Mouse (Mus musculus) kidney, embryonic 15.5 days (tissue): ENCODE measurements around the gene Rnf135. TPM values are rescaled to one million over a fixed set of nuclear protein-coding genes. Genes with fewer than 3 reads are reported as not detected.
"Not testable (repeated sequence)": the region's sequence is repeated elsewhere in the genome, so short reads cannot be mapped to it uniquely, and the experiment has no call there.

Experiments
- ATAC-seq: fragments of 200-750 bp; cut with Nextera tagmentation; replicated peaks from 2 replicates; pipeline ENCODE4 v1.8.0; 2017; ENCODE audit warnings: moderate TSS enrichment; ENCODE audit not compliant: low FRiP score
- H3K27ac ChIP-seq: fragments of 300-500 bp; sonication (generic); 2 replicates; pipeline ENCODE4 v1.5.1; 2015; ENCODE audit warnings: mild to moderate bottlenecking, inconsistent platforms
- H3K27me3 ChIP-seq: fragments of 300-500 bp; sonication (generic); 2 replicates; pipeline ENCODE4 v1.6.1; 2015; ENCODE audit warnings: inconsistent platforms
- H3K36me3 ChIP-seq: fragments of 300-500 bp; sonication (generic); 2 replicates; pipeline ENCODE4 v1.6.1; 2015; ENCODE audit warnings: inconsistent platforms
- H3K4me1 ChIP-seq: fragments of 300-500 bp; sonication (generic); 2 replicates; pipeline ENCODE4 v1.6.1; 2015; ENCODE audit warnings: inconsistent platforms
- H3K4me2 ChIP-seq: fragments of 300-500 bp; sonication (generic); 2 replicates; pipeline ENCODE4 v1.6.1; 2015; ENCODE audit warnings: moderate library complexity, mild to moderate bottlenecking, inconsistent platforms
- H3K4me3 ChIP-seq: fragments of 300-500 bp; sonication (generic); replicated peaks from 2 replicates; pipeline ENCODE4 v1.5.1; 2015; ENCODE audit warnings: mild to moderate bottlenecking, inconsistent platforms
- H3K9ac ChIP-seq: fragments of 300-500 bp; sonication (generic); 2 replicates; pipeline ENCODE4 v1.6.1; 2015; ENCODE audit warnings: mild to moderate bottlenecking, inconsistent platforms
- H3K9me3 ChIP-seq: fragments of 300-500 bp; sonication (generic); replicated peaks from 2 replicates; pipeline ENCODE4 v1.6.1; 2016; ENCODE audit warnings: inconsistent platforms
- WGBS: fragments of 180-500 bp; shearing (Covaris S2); methylation state at CpG from one replicate; pipeline ENCODE4 v1.1.7; 2015; ENCODE audit warnings: mixed read lengths; 5-methylcytosine and 5-hydroxymethylcytosine counted together
- polyA plus RNA-seq: library from polyadenylated mRNA; unstranded; fragments of >200 nt; fragmentation: Nextera tagmentation; extraction: Ambion mirVana; gene quantifications from 2 replicates; pipeline ENCODE4 v1.2.1, GENCODE M21; 2015

Rnf135 gene
- polyA plus RNA-seq, 1 experiment from 2014 or later: 11.6 TPM

GRCm38 (mm10) chr11:80164224-80164623 is 19.4 kb upstream of the Rnf135 start:
- Histone ChIP-seq H3K4me2 (no peak overlapping the region), H3K9me3 (no peaks in the 10 kb centered on the region), H3K27ac (no peak overlapping the region), H3K4me1 (peaks cover 7% of the 10 kb centered on the region), H3K36me3 (no peaks in the 10 kb centered on the region), H3K4me3 (no peak overlapping the region), H3K27me3 (no peaks in the 10 kb centered on the region), H3K9ac (no peak overlapping the region)
- peak; percentile 70; the same call in 1 of the 2 replicates for ATAC-seq
- 40% methylated on average over 2 of the region's 2 CpGs for WGBS

- H3K27me3 ChIP-seq: no peaks in the 10 kb centered on the region
- H3K9ac ChIP-seq: no peak overlapping the region
- no peak overlapping the region for H3K27ac ChIP-seq
- WGBS: 88% methylated on average over 9 of the region's 9 CpGs
- no peaks in the 10 kb centered on the region for H3K36me3 ChIP-seq
- no peaks in the 10 kb centered on the region for H3K9me3 ChIP-seq
- peaks cover 7% of the 10 kb centered on the region for H3K4me1 ChIP-seq
- H3K4me3 ChIP-seq: no peak overlapping the region
- no peak overlapping the region for H3K4me2 ChIP-seq
- ATAC-seq: no peak
Measured at GRCm38 (mm10) chr11:80168121-80168520, 15.5 kb upstream of the Rnf135 start.

GRCm38 (mm10) chr11:80168611-80169249 is 14.9 kb upstream of the Rnf135 start:
- Histone ChIP-seq H3K27ac (no peak overlapping the region), H3K4me3 (no peak overlapping the region), H3K4me2 (no peak overlapping the region), H3K9me3 (no peaks in the 10 kb centered on the region), H3K36me3 (no peaks in the 10 kb centered on the region), H3K27me3 (no peaks in the 10 kb centered on the region), H3K4me1 (peaks cover 3% of the 10 kb centered on the region), H3K9ac (no peak overlapping the region)
- no peak for ATAC-seq
- 80% methylated on average over 4 of the region's 4 CpGs for WGBS

- no peaks in the 10 kb centered on the region for H3K27me3 ChIP-seq
- H3K27ac ChIP-seq: no peak overlapping the region
- H3K9me3 ChIP-seq: no peaks in the 10 kb centered on the region
- no peaks in the 10 kb centered on the region for H3K4me1 ChIP-seq
- H3K4me2 ChIP-seq: no peak overlapping the region
- H3K4me3 ChIP-seq: no peak overlapping the region
- WGBS: 81% methylated on average over 3 of the region's 3 CpGs
- no peaks in the 10 kb centered on the region for H3K36me3 ChIP-seq
- ATAC-seq: no peak
- H3K9ac ChIP-seq: no peak overlapping the region
Measured at GRCm38 (mm10) chr11:80169629-80170028, 14.0 kb upstream of the Rnf135 start.

- H3K36me3 ChIP-seq: no peaks in the 10 kb centered on the region
- H3K4me1 ChIP-seq: no peaks in the 10 kb centered on the region
- 76% methylated on average over 5 of the region's 5 CpGs for WGBS
- H3K4me2 ChIP-seq: no peak overlapping the region
- no peak for ATAC-seq
- no peak overlapping the region for H3K9ac ChIP-seq
- H3K4me3 ChIP-seq: no peak overlapping the region
- H3K27me3 ChIP-seq: no peaks in the 10 kb centered on the region
- H3K27ac ChIP-seq: no peak overlapping the region
- no peaks in the 10 kb centered on the region for H3K9me3 ChIP-seq
Measured at GRCm38 (mm10) chr11:80170351-80170750, 13.3 kb upstream of the Rnf135 start.

- no peak overlapping the region for H3K27ac ChIP-seq
- no peaks in the 10 kb centered on the region for H3K9me3 ChIP-seq
- peaks cover under 1% of the 10 kb centered on the region; the same call in 1 of the 2 replicates for H3K4me1 ChIP-seq
- no peak for ATAC-seq
- H3K4me3 ChIP-seq: no peak overlapping the region
- no peak overlapping the region for H3K4me2 ChIP-seq
- H3K9ac ChIP-seq: no peak overlapping the region
- no peaks in the 10 kb centered on the region for H3K36me3 ChIP-seq
- 72% methylated on average over 4 of the region's 4 CpGs for WGBS
- H3K27me3 ChIP-seq: no peaks in the 10 kb centered on the region
Measured at GRCm38 (mm10) chr11:80171884-80172283, 11.8 kb upstream of the Rnf135 start.

GRCm38 (mm10) chr11:80173963-80174670 is 9.5 kb upstream of the Rnf135 start:
- ATAC-seq: no peak
- no peak overlapping the region for H3K9ac ChIP-seq
- no peaks in the 10 kb centered on the region for H3K27me3 ChIP-seq
- peaks cover 9% of the 10 kb centered on the region; the same call in 1 of the 2 replicates for H3K4me1 ChIP-seq
- H3K9me3 ChIP-seq: no peaks in the 10 kb centered on the region
- H3K4me2 ChIP-seq: no peak overlapping the region
- H3K4me3 ChIP-seq: no peak overlapping the region
- no peaks in the 10 kb centered on the region for H3K36me3 ChIP-seq
- H3K27ac ChIP-seq: no peak overlapping the region
- WGBS: 81% methylated on average over 11 of the region's 11 CpGs

- H3K27ac ChIP-seq: no peak overlapping the region
- no peaks in the 10 kb centered on the region for H3K27me3 ChIP-seq
- H3K4me2 ChIP-seq: no peak overlapping the region
- no peak overlapping the region for H3K9ac ChIP-seq
- no peaks in the 10 kb centered on the region for H3K9me3 ChIP-seq
- H3K4me3 ChIP-seq: no peak overlapping the region
- ATAC-seq: no peak
- peaks cover 9% of the 10 kb centered on the region; the same call in 1 of the 2 replicates for H3K4me1 ChIP-seq
- WGBS: 71% methylated on average over 11 of the region's 11 CpGs
- no peaks in the 10 kb centered on the region for H3K36me3 ChIP-seq
Measured at GRCm38 (mm10) chr11:80176911-80177895, 6.4 kb upstream of the Rnf135 start.

- no peak overlapping the region for H3K27ac ChIP-seq
- ATAC-seq: no peak
- no peaks in the 10 kb centered on the region for H3K27me3 ChIP-seq
- no peak overlapping the region for H3K9ac ChIP-seq
- H3K36me3 ChIP-seq: no peaks in the 10 kb centered on the region
- WGBS: 82% methylated on average over 8 of the region's 8 CpGs
- H3K4me2 ChIP-seq: no peak overlapping the region
- H3K9me3 ChIP-seq: no peaks in the 10 kb centered on the region
- H3K4me1 ChIP-seq: peaks cover 9% of the 10 kb centered on the region; the same call in 1 of the 2 replicates
- H3K4me3 ChIP-seq: no peak overlapping the region
Measured at GRCm38 (mm10) chr11:80178316-80178715, 5.3 kb upstream of the Rnf135 start.

- H3K27me3 ChIP-seq: no peaks in the 10 kb centered on the region
- no peak for ATAC-seq
- WGBS: 66% methylated on average over 5 of the region's 5 CpGs
- H3K36me3 ChIP-seq: no peaks in the 10 kb centered on the region
- H3K4me1 ChIP-seq: peaks cover 17% of the 10 kb centered on the region; the same call in 1 of the 2 replicates
- no peaks in the 10 kb centered on the region for H3K9me3 ChIP-seq
- H3K27ac ChIP-seq: no peak overlapping the region
- no peak overlapping the region for H3K9ac ChIP-seq
- H3K4me3 ChIP-seq: no peak overlapping the region
- no peak overlapping the region for H3K4me2 ChIP-seq
Measured at GRCm38 (mm10) chr11:80181021-80181749, 2.5 kb upstream of the Rnf135 start.

GRCm38 (mm10) chr11:80183054-80183704 is 472 bp upstream of the Rnf135 start:
- peak overlapping the region; percentile 92 for H3K27ac ChIP-seq
- H3K4me2 ChIP-seq: peak overlapping the region; percentile 73
- not testable (repeated sequence) for H3K36me3 ChIP-seq, H3K4me1 ChIP-seq, H3K9me3 ChIP-seq, H3K27me3 ChIP-seq
- peak overlapping the region; percentile 77 for H3K4me3 ChIP-seq
- 44% methylated on average over 12 of the region's 12 CpGs for WGBS
- peak overlapping the region; percentile 66; the same call in 1 of the 2 replicates for H3K9ac ChIP-seq
- peak; percentile 68 for ATAC-seq
